21 mouse cellular contexts compared by ENCODE assay signal in genomic region chr12:99231321-99231720, GRCm38 (mm10).
DNase-seq lines count a peak whose midpoint lies in the region; ATAC-seq lines count a peak whose summit lies in the region.
"Had no signal": no experiment of that assay in that cellular context is flagged by ENCODE, and none has a peak within 500 bp of the region (broad histone marks: within the 10 kb centered on the region; RNA-seq: fewer than 3 reads in every experiment).

No protein-coding gene starts in this region.

- no peak for DNase-seq in embryonic facial prominence, embryonic 10.5 days (ENCODE audit: low spot score)
- DNase-seq in hindbrain, embryonic 10.5 days (ENCODE audit: low spot score) = no peak
- DNase-seq in midbrain, embryonic 11.5 days (ENCODE audit: low spot score, missing footprints) = no peak
- peak; percentile 40 for DNase-seq in midbrain, embryonic 14.5 days
- DNase-seq in layer of hippocampus, postnatal 14 days (ENCODE audit: low spot score in 2 of 2) = no peak
- DNase-seq: adrenal gland, adult 8-10 months; adrenal gland, postnatal 36 days; B cell, adult 2 months; cerebellum, adult 11 months; cerebellum, adult 8-10 months; cerebellum, postnatal 14 days; embryo, embryonic 11 days; gastrocnemius, postnatal 10 days; heart, postnatal 10 days had no signal

- H3K9me3 ChIP-seq in embryonic facial prominence, embryonic 15.5 days (replicated peaks) = no peaks in the 10 kb centered on the region
- no peaks in the 10 kb centered on the region for H3K9me3 ChIP-seq in embryonic facial prominence, embryonic 10.5 days
- no peaks in the 10 kb centered on the region for H3K9me3 ChIP-seq in hindbrain, embryonic 10.5 days
- no peaks in the 10 kb centered on the region for H3K9me3 ChIP-seq in hindbrain, embryonic 12.5 days (replicated peaks)
- no peaks in the 10 kb centered on the region for H3K9me3 ChIP-seq in midbrain, embryonic 11.5 days (ENCODE audit: control insufficient read depth, low read length)
- no peaks in the 10 kb centered on the region for H3K9me3 ChIP-seq in midbrain, embryonic 15.5 days
- no peaks in the 10 kb centered on the region for H3K9me3 ChIP-seq in midbrain, embryonic 14.5 days (ENCODE audit: control insufficient read depth, low read length)
- H3K9me3 ChIP-seq: embryonic facial prominence, embryonic 12.5 days; heart, embryonic 10.5 days; hindbrain, embryonic 15.5 days had no signal

- H3K4me3 ChIP-seq in embryonic facial prominence, embryonic 15.5 days (replicated peaks) = no peak overlapping the region
- no peak overlapping the region for H3K4me3 ChIP-seq in embryonic facial prominence, embryonic 10.5 days
- H3K4me3 ChIP-seq in hindbrain, embryonic 10.5 days = no peak overlapping the region
- no peak overlapping the region for H3K4me3 ChIP-seq in hindbrain, embryonic 12.5 days
- no peak overlapping the region for H3K4me3 ChIP-seq in midbrain, embryonic 11.5 days (ENCODE audit: low read depth, low read length)
- no peak overlapping the region for H3K4me3 ChIP-seq in midbrain, embryonic 15.5 days
- no peak overlapping the region for H3K4me3 ChIP-seq in midbrain, embryonic 14.5 days (replicated peaks; ENCODE audit: low read depth, low read length)
- H3K4me3 ChIP-seq: embryonic facial prominence, embryonic 12.5 days; heart, embryonic 10.5 days; hindbrain, embryonic 15.5 days had no signal

- no peak overlapping the region for H3K4me2 ChIP-seq in embryonic facial prominence, embryonic 15.5 days (replicated peaks)
- no peak overlapping the region for H3K4me2 ChIP-seq in hindbrain, embryonic 12.5 days (replicated peaks)
- no peak overlapping the region for H3K4me2 ChIP-seq in midbrain, embryonic 11.5 days
- H3K4me2 ChIP-seq in midbrain, embryonic 15.5 days = no peak overlapping the region
- H3K4me2 ChIP-seq in midbrain, embryonic 14.5 days (ENCODE audit: low read length) = no peak overlapping the region
- H3K4me2 ChIP-seq: embryonic facial prominence, embryonic 12.5 days had no signal

- WGBS in embryonic facial prominence, embryonic 15.5 days = 35% methylated on average over 6 of the region's 6 CpGs
- 74% methylated on average over 6 of the region's 6 CpGs for WGBS in embryonic facial prominence, embryonic 10.5 days
- WGBS in hindbrain, embryonic 10.5 days = 76% methylated on average over 6 of the region's 6 CpGs
- WGBS in hindbrain, embryonic 12.5 days = 54% methylated on average over 6 of the region's 6 CpGs
- 59% methylated on average over 6 of the region's 6 CpGs for WGBS in midbrain, embryonic 11.5 days
- WGBS in midbrain, embryonic 15.5 days = 44% methylated on average over 6 of the region's 6 CpGs
- 41% methylated on average over 6 of the region's 6 CpGs for WGBS in midbrain, embryonic 14.5 days

- no peaks in the 10 kb centered on the region for H3K27me3 ChIP-seq in embryonic facial prominence, embryonic 15.5 days
- H3K27me3 ChIP-seq in embryonic facial prominence, embryonic 10.5 days (replicated peaks; ENCODE audit: low read depth, poor library complexity, severe bottlenecking) = no peaks in the 10 kb centered on the region
- no peaks in the 10 kb centered on the region for H3K27me3 ChIP-seq in hindbrain, embryonic 10.5 days (ENCODE audit: insufficient read depth, poor library complexity, severe bottlenecking)
- H3K27me3 ChIP-seq in hindbrain, embryonic 12.5 days = no peaks in the 10 kb centered on the region
- H3K27me3 ChIP-seq in midbrain, embryonic 11.5 days (ENCODE audit: control insufficient read depth, insufficient read depth, low read length) = no peaks in the 10 kb centered on the region
- H3K27me3 ChIP-seq in midbrain, embryonic 15.5 days (replicated peaks) = no peaks in the 10 kb centered on the region
- no peaks in the 10 kb centered on the region for H3K27me3 ChIP-seq in midbrain, embryonic 14.5 days (ENCODE audit: control insufficient read depth, insufficient read depth, low read length)
- H3K27me3 ChIP-seq: embryonic facial prominence, embryonic 12.5 days; hindbrain, embryonic 15.5 days had no signal

- peaks cover 80% of the 10 kb centered on the region for H3K4me1 ChIP-seq in embryonic facial prominence, embryonic 15.5 days
- H3K4me1 ChIP-seq in embryonic facial prominence, embryonic 10.5 days = peaks cover 83% of the 10 kb centered on the region
- peaks cover 93% of the 10 kb centered on the region for H3K4me1 ChIP-seq in hindbrain, embryonic 10.5 days (replicated peaks)
- peaks cover 90% of the 10 kb centered on the region for H3K4me1 ChIP-seq in hindbrain, embryonic 12.5 days
- H3K4me1 ChIP-seq in midbrain, embryonic 11.5 days (ENCODE audit: control insufficient read depth, insufficient read depth, low read length) = peaks cover 72% of the 10 kb centered on the region
- H3K4me1 ChIP-seq in midbrain, embryonic 15.5 days = peaks cover 58% of the 10 kb centered on the region
- peaks cover 71% of the 10 kb centered on the region for H3K4me1 ChIP-seq in midbrain, embryonic 14.5 days (ENCODE audit: control insufficient read depth, insufficient read depth, low read length)

- H3K36me3 ChIP-seq in embryonic facial prominence, embryonic 15.5 days = no peaks in the 10 kb centered on the region
- H3K36me3 ChIP-seq in embryonic facial prominence, embryonic 10.5 days (replicated peaks) = no peaks in the 10 kb centered on the region
- H3K36me3 ChIP-seq in hindbrain, embryonic 10.5 days = no peaks in the 10 kb centered on the region
- no peaks in the 10 kb centered on the region for H3K36me3 ChIP-seq in hindbrain, embryonic 12.5 days
- H3K36me3 ChIP-seq in midbrain, embryonic 11.5 days (ENCODE audit: control insufficient read depth, insufficient read depth, low read length) = no peaks in the 10 kb centered on the region
- H3K36me3 ChIP-seq in midbrain, embryonic 15.5 days (replicated peaks) = no peaks in the 10 kb centered on the region
- H3K36me3 ChIP-seq in midbrain, embryonic 14.5 days (ENCODE audit: control insufficient read depth, insufficient read depth, low read length) = no peaks in the 10 kb centered on the region
- H3K36me3 ChIP-seq: embryonic facial prominence, embryonic 12.5 days; heart, embryonic 10.5 days; hindbrain, embryonic 15.5 days had no signal

- H3K27ac ChIP-seq in embryonic facial prominence, embryonic 15.5 days (replicated peaks) = 0 out of 2 replicates have a peak overlapping the region, but pooled peaks have one; percentile 39
- no peak overlapping the region for H3K27ac ChIP-seq in embryonic facial prominence, embryonic 10.5 days (replicated peaks)
- peak overlapping the region; percentile 80 for H3K27ac ChIP-seq in hindbrain, embryonic 10.5 days
- H3K27ac ChIP-seq in hindbrain, embryonic 12.5 days = no peak overlapping the region
- peak overlapping the region; percentile 71 for H3K27ac ChIP-seq in midbrain, embryonic 11.5 days (ENCODE audit: low read depth, low read length)
- no peak overlapping the region for H3K27ac ChIP-seq in midbrain, embryonic 15.5 days
- no peak overlapping the region for H3K27ac ChIP-seq in midbrain, embryonic 14.5 days (replicated peaks; ENCODE audit: low read depth, low read length)
- H3K27ac ChIP-seq: embryonic facial prominence, embryonic 12.5 days; heart, embryonic 10.5 days; hindbrain, embryonic 15.5 days had no signal

- H3K9ac ChIP-seq in embryonic facial prominence, embryonic 15.5 days = no peak overlapping the region
- no peak overlapping the region for H3K9ac ChIP-seq in hindbrain, embryonic 12.5 days
- no peak overlapping the region; the same call in 1 of the 2 replicates for H3K9ac ChIP-seq in midbrain, embryonic 11.5 days (ENCODE audit: low read length)
- H3K9ac ChIP-seq in midbrain, embryonic 15.5 days = no peak overlapping the region
- H3K9ac ChIP-seq in midbrain, embryonic 14.5 days (replicated peaks; ENCODE audit: low read length) = no peak overlapping the region
- H3K9ac ChIP-seq: embryonic facial prominence, embryonic 12.5 days; hindbrain, embryonic 15.5 days had no signal

- no peak for ATAC-seq in embryonic facial prominence, embryonic 15.5 days (ENCODE audit: insufficient number of reproducible peaks, low FRiP score, low TSS enrichment, low read depth)
- ATAC-seq in hindbrain, embryonic 12.5 days (ENCODE audit: low FRiP score) = no peak
- ATAC-seq in midbrain, embryonic 11.5 days (ENCODE audit: low FRiP score) = no peak
- no peak for ATAC-seq in midbrain, embryonic 15.5 days (replicated peaks)
- ATAC-seq in midbrain, embryonic 14.5 days (ENCODE audit: low FRiP score, low TSS enrichment) = no peak
- ATAC-seq: CD4-positive, CD25-positive, alpha-beta regulatory T cell, adult 4 months had no signal

Comparison
In these comparisons a context has a peak if more than half of its experiments do, and no peak if none do; other contexts are left out.
1. H3K27ac ChIP-seq: peak in embryonic facial prominence, embryonic 15.5 days (single experiment), hindbrain, embryonic 10.5 days (single experiment) and midbrain, embryonic 11.5 days (single experiment); none in embryonic facial prominence, embryonic 10.5 days (single experiment), hindbrain, embryonic 12.5 days (single experiment), midbrain, embryonic 15.5 days (single experiment) and midbrain, embryonic 14.5 days (single experiment).